Mouse (Mus musculus) embryonic facial prominence, embryonic 11.5 days (tissue): ENCODE measurements at regions not wholly inside any gene's neighbourhood (a gene's known extent, or its start where the extent isn't known, plus 50 kb on each side); places are given as distances from the start of the nearest gene placed in this dataset.
"Not testable (repeated sequence)": the region's sequence is repeated elsewhere in the genome, so short reads cannot be mapped to it uniquely, and the experiment has no call there.

ENCODE experiments used
- ATAC-seq: fragments of 200-750 bp; cut with Nextera tagmentation; replicated peaks from 2 replicates; pipeline ENCODE4 v1.8.0; 2017; ENCODE audit warnings: low read depth; ENCODE audit not compliant: insufficient number of reproducible peaks, low FRiP score, low TSS enrichment
- DNase-seq: peaks from one replicate; pipeline ENCODE4 v3.0.0-alpha.2; 2015; ENCODE audit warnings: low spot score
- H3K27ac ChIP-seq: fragments of 300-500 bp; sonication (generic); replicated peaks from 2 replicates; pipeline ENCODE4 v1.5.1; 2014; ENCODE audit warnings: mild to moderate bottlenecking, low read depth, low read length, control low read depth
- H3K27me3 ChIP-seq: fragments of 300-500 bp; sonication (generic); 2 replicates; pipeline ENCODE4 v1.6.1; 2014; ENCODE audit warnings: mild to moderate bottlenecking, low read length, moderate library complexity, mixed read lengths; ENCODE audit not compliant: control insufficient read depth, insufficient read depth
- H3K36me3 ChIP-seq: fragments of 300-500 bp; sonication (generic); replicated peaks from 2 replicates; pipeline ENCODE4 v1.6.1; 2014; ENCODE audit warnings: low read depth, mild to moderate bottlenecking, low read length, moderate library complexity, mixed read lengths; ENCODE audit not compliant: control insufficient read depth, insufficient read depth
- H3K4me1 ChIP-seq: fragments of 300-500 bp; sonication (generic); 2 replicates; pipeline ENCODE4 v1.6.1; 2014; ENCODE audit warnings: low read length, mixed read lengths; ENCODE audit not compliant: control insufficient read depth, insufficient read depth
- H3K4me2 ChIP-seq: fragments of 300-500 bp; sonication (generic); 2 replicates; pipeline ENCODE4 v1.6.1; 2014; ENCODE audit warnings: low read depth, mild to moderate bottlenecking, control low read depth, low read length, moderate library complexity
- H3K4me3 ChIP-seq: fragments of 300-500 bp; sonication (generic); 2 replicates; pipeline ENCODE4 v1.5.1; 2014; ENCODE audit warnings: low read depth, low read length, control low read depth
- H3K9ac ChIP-seq: fragments of 300-500 bp; sonication (generic); replicated peaks from 2 replicates; pipeline ENCODE4 v1.6.1; 2014; ENCODE audit warnings: mild to moderate bottlenecking, control low read depth, low read length
- H3K9me3 ChIP-seq: fragments of 300-500 bp; sonication (generic); replicated peaks from 2 replicates; pipeline ENCODE4 v1.6.1; 2016; ENCODE audit warnings: mild to moderate bottlenecking, low read length, inconsistent platforms, mixed read lengths; ENCODE audit not compliant: control insufficient read depth
- WGBS: fragments of 180-500 bp; shearing (Covaris S2); extraction: QIAGEN DNeasy Blood & Tissue Kit; methylation state at CpG from one replicate; pipeline ENCODE4 v1.1.7; 2014; 5-methylcytosine and 5-hydroxymethylcytosine counted together

GRCm38 (mm10) chr17:14118863-14119262 lies 59.5 kb upstream of the Gm7358 start:
- Histone ChIP-seq H3K9me3 (no peaks in the 10 kb centered on the region), H3K4me1 (no peaks in the 10 kb centered on the region), H3K4me2 (no peak overlapping the region), H3K4me3 (no peak overlapping the region), H3K9ac (no peak overlapping the region), H3K27me3 (no peaks in the 10 kb centered on the region), H3K36me3 (no peaks in the 10 kb centered on the region), H3K27ac (no peak overlapping the region)
- DNase-seq = no peak
- no peak for ATAC-seq
- WGBS = 79% methylated on average over 3 of the region's 3 CpGs

GRCm38 (mm10) chr17:14116223-14116622 lies 56.9 kb upstream of the Gm7358 start:
- H3K27ac ChIP-seq = no peak overlapping the region
- H3K27me3 ChIP-seq = no peaks in the 10 kb centered on the region
- no peak for ATAC-seq
- H3K36me3 ChIP-seq = no peaks in the 10 kb centered on the region
- WGBS = 83% methylated on average over 2 of the region's 2 CpGs
- H3K4me3 ChIP-seq = no peak overlapping the region
- no peak overlapping the region for H3K4me2 ChIP-seq
- H3K9me3 ChIP-seq = no peaks in the 10 kb centered on the region
- no peak for DNase-seq
- H3K9ac ChIP-seq = no peak overlapping the region
- H3K4me1 ChIP-seq = no peaks in the 10 kb centered on the region

GRCm38 (mm10) chr17:14114856-14115255 lies 55.5 kb upstream of the Gm7358 start:
- no peak overlapping the region for H3K27ac ChIP-seq
- H3K4me3 ChIP-seq = no peak overlapping the region
- no peak overlapping the region for H3K9ac ChIP-seq
- 69% methylated on average over 2 of the region's 2 CpGs for WGBS
- H3K4me2 ChIP-seq = no peak overlapping the region
- H3K27me3 ChIP-seq = no peaks in the 10 kb centered on the region
- no peaks in the 10 kb centered on the region for H3K4me1 ChIP-seq
- H3K9me3 ChIP-seq = no peaks in the 10 kb centered on the region
- DNase-seq = no peak
- ATAC-seq = no peak
- no peaks in the 10 kb centered on the region for H3K36me3 ChIP-seq

- not testable (repeated sequence) for H3K27me3 ChIP-seq, ATAC-seq, H3K4me3 ChIP-seq, H3K4me1 ChIP-seq, H3K36me3 ChIP-seq, H3K9ac ChIP-seq, H3K4me2 ChIP-seq, H3K27ac ChIP-seq, H3K9me3 ChIP-seq
- DNase-seq = peak; percentile 43
- 23% methylated on average over 1 of the region's 1 CpGs for WGBS
Observed at GRCm38 (mm10) chr17:14111692-14112091, 52.4 kb upstream of the Gm7358 start.
